Mouse (Mus musculus) gastrocnemius, adult 18-20 months (tissue): ENCODE data around the gene Emg1. TPM values are rescaled to one million over a fixed set of nuclear protein-coding genes. Genes with fewer than 3 reads are reported as not detected.
A peak's percentile ranks its signal among the peaks of the same experiment; 100 is the strongest.
"Not testable (repeated sequence)": the region's sequence is repeated elsewhere in the genome, so short reads cannot be mapped to it uniquely, and the experiment has no call there.

Experiments used
- DNase-seq: peaks from one replicate; pipeline ENCODE4 v3.0.0; 2021; ENCODE audit warnings: low spot score
- total RNA-seq, 2 experiments: library from RNA; stranded (reverse); gene quantifications; 2 replicates each; pipeline ENCODE4 v1.2.3; 2021

Gene Emg1
- total RNA-seq, 2 experiments from 2014 or later: 58.4 to 60.4 TPM

- DNase-seq: peak; percentile 32
Observed at GRCm38 (mm10) chr6:124683591-124684417, 28.2 kb downstream of the Emg1 start.

GRCm38 (mm10) chr6:124682291-124682690 is 29.7 kb downstream of the Emg1 start:
- not testable (repeated sequence) for DNase-seq

GRCm38 (mm10) chr6:124679486-124679885 is 32.5 kb downstream of the Emg1 start:
- no peak for DNase-seq

- DNase-seq: no peak
Observed at GRCm38 (mm10) chr6:124678769-124679168, 33.2 kb downstream of the Emg1 start.

GRCm38 (mm10) chr6:124676171-124676570 is 35.8 kb downstream of the Emg1 start:
- DNase-seq: no peak

GRCm38 (mm10) chr6:124674591-124674990 is 37.4 kb downstream of the Emg1 start:
- DNase-seq: no peak

GRCm38 (mm10) chr6:124673619-124674018 is 38.4 kb downstream of the Emg1 start:
- peak; percentile 53 for DNase-seq

GRCm38 (mm10) chr6:124672100-124672499 is 39.9 kb downstream of the Emg1 start:
- DNase-seq: no peak

- DNase-seq: no peak
Observed at GRCm38 (mm10) chr6:124670281-124670900, 41.6 kb downstream of the Emg1 start.

GRCm38 (mm10) chr6:124669234-124669859 is 42.6 kb downstream of the Emg1 start:
- DNase-seq: no peak

GRCm38 (mm10) chr6:124665011-124665410 is 47.0 kb downstream of the Emg1 start:
- DNase-seq: no peak

- DNase-seq: no peak
Observed at GRCm38 (mm10) chr6:124664256-124664655, 47.7 kb downstream of the Emg1 start.

GRCm38 (mm10) chr6:124663424-124663795 is 48.6 kb downstream of the Emg1 start:
- no peak for DNase-seq

GRCm38 (mm10) chr6:124662477-124663423 is 49.2 kb downstream of the Emg1 start, which contains the start of gene Lpcat3:
Gene Lpcat3 (plus strand): TSS chr6:124663027.
- DNase-seq: peak; percentile 98

GRCm38 (mm10) chr6:124661995-124662394 is 50.0 kb downstream of the Emg1 start:
- DNase-seq: no peak

- no peak for DNase-seq
Observed at GRCm38 (mm10) chr6:124661156-124661806, 50.7 kb downstream of the Emg1 start.

- no peak for DNase-seq
Observed at GRCm38 (mm10) chr6:124658067-124658466, 53.9 kb downstream of the Emg1 start.

GRCm38 (mm10) chr6:124655893-124656292 is 56.1 kb downstream of the Emg1 start:
- no peak for DNase-seq
